Mouse (Mus musculus): Measurements from ENCODE around the gene Tyms.
"Not testable (repeated sequence)": the region's sequence is repeated elsewhere in the genome, so short reads cannot be mapped to it uniquely, and the experiment has no call there.

The Tyms gene

GRCm38 (mm10) chr5:30098260-30098659 is 24.8 kb upstream of the Tyms start:
- no peak for DNase-seq

- DNase-seq, result no peak
Measured at GRCm38 (mm10) chr5:30095731-30096130, 22.3 kb upstream of the Tyms start.

GRCm38 (mm10) chr5:30094399-30094798 is 21.0 kb upstream of the Tyms start:
- no peak for DNase-seq

GRCm38 (mm10) chr5:30092701-30093100 is 19.3 kb upstream of the Tyms start:
- no peak for DNase-seq

GRCm38 (mm10) chr5:30072377-30072776 is 1.0 kb downstream of the Tyms start:
- DNase-seq, result no peak

DNA sequence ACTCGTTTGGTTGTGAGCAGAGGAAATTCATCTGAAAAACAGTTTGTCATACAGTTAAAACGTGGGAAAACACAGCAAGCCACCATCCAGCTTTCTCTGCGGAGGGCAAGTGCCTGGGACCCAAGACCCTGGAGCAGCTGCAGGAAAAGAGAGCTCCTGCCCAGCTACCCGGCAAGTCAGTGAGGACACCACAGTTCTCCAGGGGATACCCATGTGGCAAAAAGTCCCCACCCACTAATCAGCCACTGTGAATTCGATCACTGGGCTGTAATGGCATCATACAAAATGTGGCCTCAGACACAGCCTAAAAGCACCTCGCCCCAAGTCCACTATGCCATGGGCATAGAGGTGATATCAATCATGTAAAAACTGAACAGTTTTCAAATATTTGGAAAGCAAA is 1.7 kb downstream of the Tyms start:
- no peak for DNase-seq

DNA sequence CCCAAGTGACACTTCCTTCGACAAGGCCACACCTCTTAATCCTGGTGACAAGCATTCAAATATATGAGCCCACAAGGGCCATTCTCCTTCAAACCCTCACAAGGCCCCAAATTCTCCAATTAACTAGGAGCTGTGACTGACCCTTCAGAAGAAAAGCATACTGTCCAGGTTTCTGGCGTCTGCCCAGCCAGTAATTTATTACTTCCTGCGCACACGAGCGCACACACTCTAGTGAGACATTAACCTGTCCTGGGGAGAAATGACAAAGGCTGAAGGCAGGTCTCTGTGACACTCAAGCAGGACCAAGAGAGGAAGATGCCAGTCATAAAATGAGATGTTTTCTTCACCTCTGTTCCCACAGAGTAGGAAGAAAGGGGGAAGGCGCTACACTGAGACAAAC is 5.7 kb downstream of the Tyms start:
- DNase-seq, result no peak

- not testable (repeated sequence) for DNase-seq
Measured at GRCm38 (mm10) chr5:30059607-30060006, 13.8 kb downstream of the Tyms start.

DNA sequence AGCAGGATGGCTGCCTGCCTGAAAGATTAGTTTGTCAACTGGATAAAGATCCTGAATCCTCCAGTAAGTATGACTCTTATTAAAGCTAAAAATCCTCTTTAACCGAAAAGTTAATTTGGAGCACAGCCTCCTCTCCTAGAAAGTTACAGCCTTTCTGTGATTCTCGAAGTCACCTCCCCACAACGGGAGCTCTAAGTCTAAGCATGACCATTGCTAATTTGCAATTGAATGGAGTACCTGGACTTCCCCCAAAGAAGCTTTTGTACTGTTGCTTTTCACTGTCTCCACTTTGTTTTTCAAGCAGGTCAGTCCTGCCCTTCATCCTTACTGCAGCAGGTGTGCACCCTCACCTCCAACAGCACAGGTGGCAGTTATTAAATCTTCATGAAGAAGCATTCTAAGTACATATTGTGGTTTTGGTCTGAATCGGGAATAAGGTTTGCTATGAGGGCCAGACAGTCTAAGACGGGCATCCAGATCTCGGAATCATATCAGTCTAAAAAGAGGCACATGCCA is 15.1 kb downstream of the Tyms start:
- no peak for DNase-seq

GRCm38 (mm10) chr5:30039841-30040240 is 33.6 kb downstream of the Tyms start:
- not testable (repeated sequence) for DNase-seq

DNA sequence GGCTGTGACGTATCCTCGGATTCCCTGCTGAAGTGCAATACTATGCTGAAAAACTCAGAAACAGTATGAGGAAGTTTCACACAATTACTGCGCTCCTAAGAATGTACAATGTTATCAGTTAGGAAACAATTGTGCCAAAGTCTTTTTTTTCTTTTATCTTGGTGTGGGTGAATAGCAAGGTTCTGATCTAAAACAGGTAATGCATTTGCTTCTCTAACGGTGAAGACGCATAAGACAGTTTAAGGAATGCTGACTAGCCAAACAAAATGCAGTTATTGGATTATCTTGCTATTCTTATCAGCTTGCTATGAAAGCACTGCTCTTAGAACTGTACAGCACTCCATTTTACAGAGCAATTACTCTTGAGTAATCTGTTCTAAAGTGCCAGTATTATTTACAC is 34.1 kb downstream of the Tyms start:
- DNase-seq, result not testable (repeated sequence)

- not testable (repeated sequence) for DNase-seq
Measured at GRCm38 (mm10) chr5:30037111-30037510, 36.3 kb downstream of the Tyms start.

GRCm38 (mm10) chr5:30035862-30036261 is 37.6 kb downstream of the Tyms start:
- not testable (repeated sequence) for DNase-seq

DNA sequence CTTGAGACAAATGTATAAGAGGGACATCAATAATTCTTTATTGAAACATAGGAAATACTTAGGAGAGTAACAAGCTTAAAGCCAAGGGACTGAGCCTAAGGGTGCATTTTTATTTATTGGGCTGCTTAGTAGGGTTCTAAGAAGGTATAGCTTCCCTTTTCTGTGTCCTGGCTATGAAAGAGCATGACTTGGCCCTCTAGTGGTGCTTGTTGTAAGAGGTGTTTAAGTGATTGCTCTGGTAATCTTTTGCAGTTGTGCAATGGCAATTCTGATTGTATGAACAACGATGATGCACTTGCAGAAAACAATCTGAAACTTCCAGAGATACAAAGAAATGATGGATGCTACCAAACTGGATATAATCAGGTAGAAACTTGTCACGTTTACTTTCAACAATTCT is 58.8 kb downstream of the Tyms start:
- DNase-seq, result peak in 1 of 2 experiments; percentile 10

DNA sequence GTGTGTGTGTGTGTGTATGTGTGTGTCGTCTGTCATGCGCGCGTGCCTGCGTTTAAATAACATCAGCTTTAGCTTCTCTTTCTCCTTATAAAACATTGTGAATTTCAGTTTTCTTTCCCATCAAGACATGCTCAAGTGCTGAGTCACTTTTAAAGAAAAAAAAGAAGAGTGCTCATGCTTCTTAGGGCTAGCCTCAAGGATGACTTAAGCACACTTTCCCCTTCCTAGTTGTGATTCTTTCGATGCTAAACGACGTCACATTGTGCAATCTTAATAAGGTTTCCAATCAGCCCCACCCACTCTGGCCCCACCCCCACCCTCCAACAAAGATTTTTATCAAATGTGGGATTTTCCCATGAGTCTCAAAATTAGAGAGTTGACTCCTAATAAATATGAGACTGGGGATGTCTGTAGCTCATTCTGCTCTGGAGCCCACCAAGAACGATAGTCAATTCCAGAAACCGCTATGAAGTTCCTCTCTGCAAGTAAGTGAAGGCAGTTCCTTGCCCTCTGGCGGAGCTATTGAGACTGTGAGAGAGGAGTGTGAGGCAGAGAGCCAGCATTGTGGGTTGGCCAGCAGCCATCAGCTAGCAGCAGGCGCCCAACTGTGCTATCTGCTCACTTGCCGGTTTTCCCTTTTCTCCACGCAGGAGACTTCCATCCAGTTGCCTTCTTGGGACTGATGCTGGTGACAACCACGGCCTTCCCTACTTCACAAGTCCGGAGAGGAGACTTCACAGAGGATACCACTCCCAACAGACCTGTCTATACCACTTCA is 60.5 kb downstream of the Tyms start, which contains the start of gene Il6:
Gene Il6 (plus strand): TSS at position 389 of the 778 bp plus-strand sequence.
- peak; percentile 88 to 90 for DNase-seq
